Mouse (Mus musculus) spleen, adult 2 months (tissue): ENCODE results near the gene Knstrn. TPM values are rescaled to one million over a fixed set of nuclear protein-coding genes. Genes with fewer than 3 reads are reported as not detected.
A peak's percentile ranks its signal among the peaks of the same experiment; 100 is the strongest.

Experiments used
- DNase-seq, 2 experiments: peaks; one replicate each; pipeline versions ENCODE4 v3.0.0 to v3.0.0-alpha.2; 2012 to 2021; ENCODE audit warnings: low spot score in 2 of 2, low read depth in 1 of 2
- H3K27ac ChIP-seq: fragments of 200-500 bp; 2 replicates; pipeline ENCODE4 v1.5.1; 2012; ENCODE audit warnings: low read length, inconsistent platforms; ENCODE audit not compliant: insufficient read depth
- H3K27me3 ChIP-seq: fragments of 200-500 bp; 2 replicates; pipeline ENCODE4 v1.6.1; 2012; ENCODE audit warnings: mild to moderate bottlenecking, moderate library complexity, low read length, inconsistent platforms; ENCODE audit not compliant: control insufficient read depth, insufficient read depth
- H3K36me3 ChIP-seq: fragments of 200-500 bp; 2 replicates; pipeline ENCODE4 v1.6.1; 2012; ENCODE audit warnings: mild to moderate bottlenecking, low read length, inconsistent platforms; ENCODE audit not compliant: control insufficient read depth, insufficient read depth
- H3K4me1 ChIP-seq: fragments of 200-500 bp; 2 replicates; pipeline ENCODE4 v1.6.1; 2011; ENCODE audit warnings: inconsistent platforms; ENCODE audit not compliant: control insufficient read depth, insufficient read depth, insufficient read length
- H3K4me3 ChIP-seq: fragments of 200-500 bp; 2 replicates; pipeline ENCODE4 v1.5.1; 2011; ENCODE audit warnings: mild to moderate bottlenecking, inconsistent platforms; ENCODE audit not compliant: insufficient read depth, insufficient read length; ENCODE audit errors: extremely low read depth
- CTCF ChIP-seq: fragments of 200-500 bp; IDR thresholded peaks from 2 replicates; pipeline ENCODE4 v1.5.1; 2011; ENCODE audit warnings: mild to moderate bottlenecking, inconsistent platforms; ENCODE audit not compliant: insufficient read depth, insufficient read length, insufficient replicate concordance; ENCODE audit errors: extremely low read depth
- POLR2A ChIP-seq: fragments of 200-500 bp; IDR thresholded peaks from 2 replicates; pipeline ENCODE4 v1.6.1; 2011; ENCODE audit warnings: low read depth, low read length, inconsistent platforms
- WGBS: fragments of 180-500 bp; shearing (Covaris S2); methylation state at CpG from one replicate; pipeline ENCODE4 v1.1.7; 2018; 5-methylcytosine and 5-hydroxymethylcytosine counted together
- polyA plus RNA-seq: library from polyadenylated mRNA; depleted of rRNA; stranded (reverse); fragments of >200 nt; gene quantifications from 2 replicates; pipeline ENCODE4 v1.2.3, GENCODE M21; 2012

The Knstrn gene
- polyA plus RNA-seq, 1 experiment = 4.2 TPM

DNA sequence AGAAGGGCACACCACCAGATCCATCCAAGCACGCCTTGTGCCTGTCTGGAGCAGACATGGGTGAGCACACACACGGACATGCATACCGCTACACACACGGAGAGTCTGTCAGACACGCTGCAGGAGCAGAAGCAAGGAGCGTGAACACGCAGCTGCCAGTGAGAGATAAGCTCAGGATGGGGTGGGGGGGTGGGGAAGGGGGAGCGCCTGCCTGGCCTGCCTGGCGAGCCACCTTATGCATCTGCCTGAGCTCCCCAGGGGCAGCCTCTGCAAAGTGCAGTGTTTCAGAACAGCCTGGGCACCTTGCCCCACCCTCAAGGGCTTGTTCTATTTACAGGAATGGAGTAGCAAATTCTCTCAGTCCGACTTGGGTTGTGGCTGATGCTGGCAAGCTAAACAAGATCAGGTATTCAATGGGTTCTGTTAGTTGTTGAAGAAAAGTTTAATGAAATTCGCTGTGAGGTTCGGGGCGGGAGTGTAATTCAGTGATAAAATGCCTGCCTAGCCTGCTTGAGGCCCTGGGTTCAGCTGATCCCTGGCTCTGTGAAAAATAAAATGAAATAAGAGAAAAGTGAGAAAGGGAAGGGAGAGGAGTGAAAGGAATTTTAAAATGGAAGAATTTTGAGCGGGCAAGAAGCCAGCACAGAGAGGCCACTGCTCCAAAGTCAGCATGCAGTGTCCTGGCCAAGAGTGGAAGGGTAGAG is 74.2 kb downstream of the Knstrn start:
- no peaks in the 10 kb centered on the region for H3K36me3 ChIP-seq
- H3K27ac ChIP-seq = peak overlapping the region; percentile 5; the same call in 1 of the 2 replicates
- 24% methylated on average over 14 of the region's 14 CpGs for WGBS
- no peak overlapping the region for H3K4me3 ChIP-seq
- peak in 1 of 2 experiments; percentile 39 for DNase-seq
- peaks cover 4% of the 10 kb centered on the region; the same call in 1 of the 2 replicates for H3K4me1 ChIP-seq
- TF ChIP-seq POLR2A (no peak), CTCF (no peak)
- no peaks in the 10 kb centered on the region for H3K27me3 ChIP-seq

DNA sequence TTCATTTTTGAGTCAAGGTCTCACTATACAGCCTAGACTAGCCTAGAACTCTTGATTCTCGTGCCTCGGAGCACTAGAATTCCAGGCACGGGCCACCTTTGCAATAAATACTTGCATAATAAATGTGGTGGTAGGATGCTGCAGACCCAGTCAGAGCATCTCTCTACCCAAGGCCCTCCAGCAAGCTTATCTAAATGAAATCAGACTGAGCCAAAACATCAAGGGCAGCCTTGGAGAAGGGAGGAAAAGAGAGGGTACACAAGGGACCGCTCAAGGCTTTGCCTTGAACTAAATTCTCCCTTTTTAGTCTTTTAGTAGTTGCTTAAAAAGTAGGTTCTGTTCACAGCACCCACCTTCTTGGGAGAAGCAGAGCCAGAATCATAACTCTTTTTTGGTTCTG is 77.4 kb downstream of the Knstrn start:
- DNase-seq = no peak
- TF ChIP-seq CTCF (no peak), POLR2A (no peak)
- Histone ChIP-seq H3K36me3 (no peaks in the 10 kb centered on the region), H3K4me3 (no peak overlapping the region), H3K4me1 (peaks cover 4% of the 10 kb centered on the region; the same call in 1 of the 2 replicates), H3K27ac (no peak overlapping the region), H3K27me3 (no peaks in the 10 kb centered on the region)
- 96% methylated on average over 4 of the region's 4 CpGs for WGBS

DNA sequence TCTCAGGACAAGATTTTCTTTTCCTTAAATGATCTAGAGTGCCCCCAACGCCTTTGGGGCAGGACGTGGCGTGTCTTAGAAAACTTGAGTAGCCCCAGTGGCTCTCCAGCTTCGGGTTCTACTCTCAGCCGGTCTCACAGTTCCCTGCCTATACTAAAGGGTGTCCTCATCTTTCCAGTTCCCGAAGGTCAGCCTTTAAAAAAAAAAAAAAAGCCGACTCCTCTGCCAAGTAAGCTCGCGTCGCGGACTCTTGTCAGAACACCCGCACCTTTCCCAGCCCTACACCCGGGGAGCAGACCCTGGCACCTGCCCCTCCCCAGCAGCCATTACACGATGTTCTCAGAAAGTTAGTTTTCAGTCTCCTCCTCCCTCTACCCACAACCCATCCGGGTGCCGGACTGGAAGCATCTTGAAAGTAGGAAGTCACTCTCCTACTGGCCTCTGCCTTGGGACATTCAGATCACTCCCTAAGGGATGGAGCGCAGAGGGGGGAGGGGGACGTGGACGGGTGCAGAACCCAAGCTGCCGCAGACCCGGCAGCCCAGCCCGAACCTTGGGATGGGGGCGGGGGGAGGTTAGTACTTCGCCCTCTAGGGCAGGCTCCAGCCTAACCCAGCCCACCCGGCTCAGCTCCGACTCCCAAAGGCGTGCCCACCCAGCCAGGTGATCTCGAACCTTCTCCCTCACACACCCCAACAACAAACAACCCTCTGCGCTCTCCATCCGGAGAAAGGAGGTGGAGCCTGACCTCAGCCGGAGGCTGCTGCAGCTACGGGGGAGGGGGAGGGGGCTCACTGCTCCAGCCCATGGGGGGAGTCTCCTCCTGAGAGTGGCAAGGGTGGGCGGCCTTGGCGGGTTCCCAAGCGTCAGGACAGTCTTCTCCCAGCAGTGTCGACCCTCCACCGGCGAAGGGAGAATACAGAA is 82.4 kb downstream of the Knstrn start:
- TF ChIP-seq POLR2A (no peak), CTCF (no peak)
- peak in 1 of 2 experiments; percentile 58 for DNase-seq
- H3K4me1 ChIP-seq = peaks cover 18% of the 10 kb centered on the region; the same call in 1 of the 2 replicates
- H3K36me3 ChIP-seq = no peaks in the 10 kb centered on the region
- peaks cover 2% of the 10 kb centered on the region; the same call in 1 of the 2 replicates for H3K27me3 ChIP-seq
- H3K27ac ChIP-seq = peak overlapping the region; percentile 9; the same call in 1 of the 2 replicates
- 5% methylated on average over 38 of the region's 38 CpGs for WGBS
- peak overlapping the region; percentile 51 for H3K4me3 ChIP-seq

DNA sequence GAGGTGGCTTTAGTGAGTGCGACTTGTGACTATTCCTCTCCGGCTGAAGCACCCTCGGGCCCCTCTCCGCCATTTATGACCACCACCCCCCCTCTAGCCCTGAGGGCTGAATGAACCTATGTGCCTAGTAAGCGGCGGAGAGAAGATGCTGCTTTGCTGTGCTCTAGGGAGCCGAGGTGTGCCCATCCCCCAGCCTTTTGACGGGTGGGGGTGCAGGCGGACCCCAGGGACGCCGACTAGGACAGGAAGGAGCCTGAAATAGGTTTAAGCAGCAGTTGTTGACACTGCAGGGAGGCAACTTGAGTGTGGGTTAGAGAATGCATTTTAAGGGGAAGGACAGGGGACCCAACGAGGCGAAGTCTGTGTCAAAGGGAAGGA is 83.1 kb downstream of the Knstrn start:
- peak overlapping the region; percentile 51 for H3K4me3 ChIP-seq
- TF ChIP-seq CTCF (no peak), POLR2A (no peak)
- H3K4me1 ChIP-seq = peaks cover 18% of the 10 kb centered on the region; the same call in 1 of the 2 replicates
- WGBS = under 1% methylated on average over 13 of the region's 13 CpGs
- no peak overlapping the region for H3K27ac ChIP-seq
- DNase-seq = peak in 1 of 2 experiments; percentile 49
- H3K36me3 ChIP-seq = no peaks in the 10 kb centered on the region
- H3K27me3 ChIP-seq = peaks cover 3% of the 10 kb centered on the region; the same call in 1 of the 2 replicates

DNA sequence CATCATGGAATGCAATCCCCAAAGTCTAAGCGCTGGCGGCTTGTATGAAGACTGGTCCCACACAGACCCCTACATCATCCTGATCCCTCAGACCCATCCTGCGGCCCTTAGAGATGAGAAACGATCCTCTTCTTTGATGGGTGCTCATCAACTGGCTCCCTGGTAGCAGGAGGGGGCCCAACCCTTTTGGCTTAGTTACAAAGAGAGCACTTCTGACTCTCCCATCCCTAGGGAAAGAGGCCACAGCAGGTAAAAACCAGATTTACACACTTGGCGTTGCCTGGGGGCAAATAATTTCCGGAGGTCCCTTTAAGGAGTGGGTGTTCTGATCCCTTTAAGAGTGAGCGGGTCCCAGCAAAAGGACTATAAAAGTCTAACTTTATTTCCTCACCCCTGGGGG is 83.6 kb downstream of the Knstrn start:
- Histone ChIP-seq H3K27ac (no peak overlapping the region), H3K36me3 (no peaks in the 10 kb centered on the region), H3K27me3 (peaks cover 8% of the 10 kb centered on the region), H3K4me3 (peak overlapping the region; percentile 51), H3K4me1 (peaks cover 18% of the 10 kb centered on the region; the same call in 1 of the 2 replicates)
- no peak for DNase-seq
- 11% methylated on average over 7 of the region's 7 CpGs for WGBS
- TF ChIP-seq CTCF (no peak), POLR2A (no peak)

DNA sequence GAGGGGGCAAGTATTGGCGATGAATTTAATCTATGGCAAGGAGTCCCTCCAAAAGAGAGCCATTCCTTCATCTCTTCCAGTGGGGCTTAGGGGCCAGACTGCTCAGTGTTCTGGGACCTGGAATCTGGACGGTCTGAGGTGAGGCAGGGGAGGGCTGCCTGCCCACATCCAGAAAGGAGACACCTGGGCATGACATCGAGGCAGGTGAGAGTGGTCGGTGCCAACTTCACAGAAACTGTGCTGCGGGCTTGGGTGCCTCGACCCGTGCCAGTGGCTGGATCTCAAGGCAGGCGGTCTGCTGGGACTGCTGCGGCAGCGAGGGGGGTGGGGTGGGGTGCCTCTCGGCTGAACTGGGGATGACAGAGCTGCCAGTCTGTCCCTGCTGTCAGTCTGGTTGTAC is 84.0 kb downstream of the Knstrn start:
- H3K27ac ChIP-seq = no peak overlapping the region
- peaks cover 10% of the 10 kb centered on the region for H3K27me3 ChIP-seq
- no peak for DNase-seq
- WGBS = 7% methylated on average over 11 of the region's 11 CpGs
- H3K4me1 ChIP-seq = peaks cover 22% of the 10 kb centered on the region
- H3K4me3 ChIP-seq = no peak overlapping the region
- TF ChIP-seq POLR2A (no peak), CTCF (no peak)
- no peaks in the 10 kb centered on the region for H3K36me3 ChIP-seq
